10 mouse cellular contexts compared by ENCODE assay signal in genomic region chr4:41635906-41636305, GRCm38 (mm10). TPM values are rescaled to one million over a fixed set of nuclear protein-coding genes. Genes with fewer than 3 reads are reported as not detected.
DNase-seq lines count a peak whose midpoint lies in the region; ATAC-seq and TF ChIP-seq lines count a peak whose summit lies in the region.
"Had no signal": no experiment of that assay in that cellular context is flagged by ENCODE, and none has a peak within 500 bp of the region (broad histone marks: within the 10 kb centered on the region; RNA-seq: fewer than 3 reads in every experiment).

No protein-coding gene starts in this region.

- H3K9ac ChIP-seq in hindbrain, embryonic 16.5 days (ENCODE audit: low read depth, low read length), result no peak overlapping the region
- no peak overlapping the region for H3K9ac ChIP-seq in limb, embryonic 14.5 days (ENCODE audit: low read depth, low read length, severe bottlenecking)
- H3K9ac ChIP-seq: heart, embryonic 15.5 days had no signal

- no peak overlapping the region for H3K4me2 ChIP-seq in hindbrain, embryonic 16.5 days (ENCODE audit: low read length)
- H3K4me2 ChIP-seq in limb, embryonic 14.5 days (replicated peaks; ENCODE audit: low read depth, low read length, severe bottlenecking), result no peak overlapping the region
- H3K4me2 ChIP-seq: heart, embryonic 15.5 days had no signal

- H3K4me1 ChIP-seq in hindbrain, embryonic 10.5 days (replicated peaks), result peaks cover 88% of the 10 kb centered on the region
- H3K4me1 ChIP-seq in hindbrain, embryonic 16.5 days (ENCODE audit: control insufficient read depth, insufficient read depth, low read depth, low read length), result peaks cover 56% of the 10 kb centered on the region
- H3K4me1 ChIP-seq in limb, embryonic 14.5 days (ENCODE audit: control insufficient read depth, insufficient read depth, low read length), result peaks cover 27% of the 10 kb centered on the region

- no peak overlapping the region for H3K4me3 ChIP-seq in hindbrain, embryonic 10.5 days
- no peak overlapping the region for H3K4me3 ChIP-seq in hindbrain, embryonic 16.5 days (ENCODE audit: low read length)
- H3K4me3 ChIP-seq in limb, embryonic 14.5 days (replicated peaks; ENCODE audit: low read length), result no peak overlapping the region
- H3K4me3 ChIP-seq: heart, embryonic 15.5 days had no signal

- TF ChIP-seq POLR2A in limb, embryonic 14.5 days (IDR thresholded peaks at IDR 0.05; ENCODE audit: borderline replicate concordance, extremely low read depth, insufficient read depth, insufficient read length), result no peak

- H3K27me3 ChIP-seq in hindbrain, embryonic 10.5 days (ENCODE audit: insufficient read depth, poor library complexity, severe bottlenecking), result peaks cover 53% of the 10 kb centered on the region
- no peaks in the 10 kb centered on the region for H3K27me3 ChIP-seq in hindbrain, embryonic 16.5 days (replicated peaks; ENCODE audit: control insufficient read depth, insufficient read depth, low read length)
- H3K27me3 ChIP-seq in limb, embryonic 14.5 days (ENCODE audit: control insufficient read depth, insufficient read depth, low read length), result peaks cover 14% of the 10 kb centered on the region

- peaks cover 20% of the 10 kb centered on the region for H3K36me3 ChIP-seq in hindbrain, embryonic 10.5 days
- H3K36me3 ChIP-seq in hindbrain, embryonic 16.5 days (ENCODE audit: control insufficient read depth, insufficient read depth, low read length), result 0 out of 2 replicates have a peak, but pooled peaks cover 2% of the 10 kb centered on the region
- H3K36me3 ChIP-seq in limb, embryonic 14.5 days (ENCODE audit: control insufficient read depth, insufficient read depth, low read length), result no peaks in the 10 kb centered on the region
- H3K36me3 ChIP-seq: heart, embryonic 15.5 days had no signal

- peak overlapping the region; percentile 71 for H3K27ac ChIP-seq in hindbrain, embryonic 10.5 days
- H3K27ac ChIP-seq in hindbrain, embryonic 16.5 days (ENCODE audit: low read depth, low read length), result no peak overlapping the region
- H3K27ac ChIP-seq in limb, embryonic 14.5 days (replicated peaks; ENCODE audit: low read depth, low read length), result 0 out of 2 replicates have a peak overlapping the region, but pooled peaks have one; percentile 11
- H3K27ac ChIP-seq: heart, embryonic 15.5 days had no signal

- DNase-seq in hindbrain, embryonic 10.5 days (ENCODE audit: low spot score), result peak; percentile 49
- peak; percentile 21 for DNase-seq in urinary bladder, adult 2 months (ENCODE audit: low spot score)
- no peak for DNase-seq in urinary bladder, postnatal 36 days (ENCODE audit: low spot score in 2 of 2)
- DNase-seq in limb, embryonic 14.5 days (ENCODE audit: low spot score), result no peak
- no peak for DNase-seq in testis, postnatal 14 days (ENCODE audit: low spot score)
- no peak for DNase-seq in lung, adult 18-20 months
- DNase-seq: cerebellum, adult 9-11 months had no signal

- no peak for ATAC-seq in hindbrain, embryonic 16.5 days
- peak; percentile 46; the same call in 1 of the 2 replicates for ATAC-seq in limb, embryonic 14.5 days (ENCODE audit: low FRiP score, low read depth)
- no peak for ATAC-seq in CD4-positive, CD25-positive, alpha-beta regulatory T cell, adult 4 months

- H3K9me3 ChIP-seq in hindbrain, embryonic 10.5 days, result no peaks in the 10 kb centered on the region
- no peaks in the 10 kb centered on the region for H3K9me3 ChIP-seq in hindbrain, embryonic 16.5 days (ENCODE audit: control insufficient read depth, low read length)
- H3K9me3 ChIP-seq in limb, embryonic 14.5 days (ENCODE audit: control insufficient read depth, low read length), result no peaks in the 10 kb centered on the region
- H3K9me3 ChIP-seq: heart, embryonic 15.5 days had no signal

- WGBS in hindbrain, embryonic 10.5 days, result 65% methylated on average over 2 of the region's 2 CpGs
- 65% methylated on average over 2 of the region's 2 CpGs for WGBS in hindbrain, embryonic 16.5 days
- 33% methylated on average over 2 of the region's 2 CpGs for WGBS in limb, embryonic 14.5 days

RNA-seq across cellular contexts. Expression of gene Enho, which starts 4.2 kb away (rescaled TPM):
- polyA plus RNA-seq in hindbrain, embryonic 10.5 days (2016; fragmentation: Nextera tagmentation; extraction: Ambion mirVana), result 27.3 and 50.9 TPM in 2 replicates
- 115 and 117 TPM in 2 replicates for polyA plus RNA-seq in hindbrain, embryonic 16.5 days (2015; fragmentation: Nextera tagmentation; extraction: Ambion mirVana)
- 165 and 187 TPM in 2 replicates for polyA plus RNA-seq in urinary bladder, adult 2 months (2012; rRNA removed)
- polyA plus RNA-seq in limb, embryonic 14.5 days (2012; rRNA removed), result 15.6 and 22.3 TPM in 2 replicates
- polyA plus RNA-seq in limb, embryonic 14.5 days (2014; fragmentation: Nextera tagmentation; extraction: Ambion mirVana), result 12.5 and 13.1 TPM in 2 replicates
- polyA plus RNA-seq in CD4-positive, CD25-positive, alpha-beta regulatory T cell, adult 4 months (2017; shearing (Covaris generic)), result not detected

Comparison
In these comparisons a context has a peak if more than half of its experiments do, and no peak if none do; other contexts are left out.
1. DNase-seq: peak in hindbrain, embryonic 10.5 days (single experiment) and urinary bladder, adult 2 months (single experiment); none in urinary bladder, postnatal 36 days (0 of 2), limb, embryonic 14.5 days (single experiment), testis, postnatal 14 days (single experiment) and lung, adult 18-20 months (0 of 2).
2. RNA of gene Enho, which starts 4.2 kb away (polyA plus RNA-seq): 165 to 187 TPM in urinary bladder, adult 2 months, 115 to 117 TPM in hindbrain, embryonic 16.5 days, 27.3 to 50.9 TPM in hindbrain, embryonic 10.5 days and 12.5 to 22.3 TPM in limb, embryonic 14.5 days; not detected in CD4-positive, CD25-positive, alpha-beta regulatory T cell, adult 4 months; every median in the first group is over 10 times any median in the second.